Mouse (Mus musculus): ENCODE results near the gene Esyt1. TPM values are rescaled to one million over a fixed set of nuclear protein-coding genes. Genes with fewer than 3 reads are reported as not detected.

Esyt1 gene
- total and polyA plus RNA-seq, 3 experiments, result 20.2 to 48.0 (median 38.2) TPM

- peaks cover 24 to 30% of the 10 kb centered on the region in 2 experiments for H3K36me3 ChIP-seq (replicated peaks in 1 of 2; ENCODE audit: control insufficient read depth in 1 of 2, insufficient read depth in 1 of 2, low read length in 1 of 2)
- TF ChIP-seq USF2 (conservative IDR thresholded peaks at IDR 0.05; ENCODE audit: low read depth, low read length) (no peak), CHD1 (IDR thresholded peaks at IDR 0.05; ENCODE audit: low read depth, low read length) (0 out of 2 replicates have a peak, but pooled peaks have one; percentile 16)
- in situ Hi-C loops (cut with MboI; ENCODE audit: low pct_ligation_motif_present, low pct_unique_long_range_greater_than_20kb, low sequenced_read_pairs) (no loop called here), dilution Hi-C loops (cut with MboI; ENCODE audit: extremely low pct_ligation_motif_present, extremely low pct_unique_long_range_greater_than_20kb, low sequenced_read_pairs) (no loop called here)
- H3K27ac ChIP-seq (ENCODE audit: insufficient read depth, low read depth), result peak overlapping the region; percentile 51
- H3K9me3 ChIP-seq (replicated peaks; ENCODE audit: low read length), result no peaks in the 10 kb centered on the region
- peak overlapping the region; percentile 90 for H3K9ac ChIP-seq (ENCODE audit: insufficient read depth, low read depth)
- peak overlapping the region; percentile 73 to 93 (median 76) for H3K4me3 ChIP-seq (replicated peaks in 1 of 3; ENCODE audit: low read depth in 2 of 3, low read length in 2 of 3, poor library complexity in 1 of 3)
- no peak for DNase-seq (ENCODE audit: extremely low read depth)
- no peaks in the 10 kb centered on the region for H3K27me3 ChIP-seq (replicated peaks)
- H3K4me1 ChIP-seq (ENCODE audit: control insufficient read depth in 1 of 2, insufficient read depth in 2 of 2), result peaks cover 12 to 40% of the 10 kb centered on the region in 2 experiments; a peak in 3 of 4 replicates
- H3K79me2 ChIP-seq (replicated peaks; ENCODE audit: control insufficient read depth, extremely low read depth, insufficient read depth, poor library complexity, severe bottlenecking), result peaks cover 20% of the 10 kb centered on the region
- peak overlapping the region; percentile 95 for H3K4me2 ChIP-seq (ENCODE audit: insufficient read depth, low read depth, poor library complexity, severe bottlenecking)
Observed at GRCm38 (mm10) chr10:128494667-128495245, 30.9 kb downstream of the Esyt1 start.

- Histone ChIP-seq H3K79me2 (replicated peaks; ENCODE audit: control insufficient read depth, extremely low read depth, insufficient read depth, poor library complexity, severe bottlenecking) (peaks cover 20% of the 10 kb centered on the region), H3K9me3 (replicated peaks; ENCODE audit: low read length) (no peaks in the 10 kb centered on the region), H3K4me1 (ENCODE audit: control insufficient read depth in 1 of 2, insufficient read depth in 2 of 2) (peaks cover 12 to 40% of the 10 kb centered on the region in 2 experiments; a peak in 3 of 4 replicates), H3K4me3 (replicated peaks in 1 of 3; ENCODE audit: low read depth in 2 of 3, low read length in 2 of 3, poor library complexity in 1 of 3) (peak within 1 kb of the TSS; percentile 76 to 100 (median 90)), H3K27ac (ENCODE audit: insufficient read depth, low read depth) (peak within 1 kb of the TSS; percentile 51), H3K27me3 (replicated peaks) (no peaks in the 10 kb centered on the region), H3K36me3 (replicated peaks in 1 of 2; ENCODE audit: control insufficient read depth in 1 of 2, insufficient read depth in 1 of 2, low read length in 1 of 2) (peaks cover 30 to 38% of the 10 kb centered on the region in 2 experiments), H3K4me2 (ENCODE audit: insufficient read depth, low read depth, poor library complexity, severe bottlenecking) (peak within 1 kb of the TSS; percentile 95), H3K9ac (ENCODE audit: insufficient read depth, low read depth) (peak within 1 kb of the TSS; percentile 90)
- dilution Hi-C loops (cut with MboI; ENCODE audit: extremely low pct_ligation_motif_present, extremely low pct_unique_long_range_greater_than_20kb, low sequenced_read_pairs), result no loop called here
- in situ Hi-C loops (cut with MboI; ENCODE audit: low pct_ligation_motif_present, low pct_unique_long_range_greater_than_20kb, low sequenced_read_pairs), result no loop called here
- peak; percentile 77 for TF ChIP-seq TBP (conservative IDR thresholded peaks at IDR 0.05; ENCODE audit: low read depth, low read length)
- no peak for TF ChIP-seq RCOR1 (conservative IDR thresholded peaks at IDR 0.05; ENCODE audit: low read depth, low read length)
- no peak for TF ChIP-seq EP300 (IDR thresholded peaks at IDR 0.05; ENCODE audit: low read length)
- peak; percentile 72 for TF ChIP-seq SIN3A (IDR thresholded peaks at IDR 0.05; ENCODE audit: low read length)
- TF ChIP-seq USF1 (IDR thresholded peaks at IDR 0.05; ENCODE audit: low read depth, low read length), result no peak
- peak; percentile 49 for TF ChIP-seq NRF1 (IDR thresholded peaks at IDR 0.05; ENCODE audit: low read depth, low read length)
- peak; percentile 67 for TF ChIP-seq MAX (IDR thresholded peaks at IDR 0.05; ENCODE audit: low read length)
- TF ChIP-seq ETS1 (conservative IDR thresholded peaks at IDR 0.05; ENCODE audit: low read depth, low read length), result peak; percentile 56
- 0 out of 2 replicates have a peak, but pooled peaks have one; percentile 77 for TF ChIP-seq POLR2AphosphoS2 (IDR thresholded peaks at IDR 0.05; ENCODE audit: low read depth, low read length)
- peak; percentile 97 for TF ChIP-seq MAZ (IDR thresholded peaks at IDR 0.05; ENCODE audit: low read depth, low read length)
- 0 out of 2 replicates have a peak, but pooled peaks have one; percentile 40 for TF ChIP-seq KAT2A (IDR thresholded peaks at IDR 0.05; ENCODE audit: insufficient replicate concordance, low read length)
- TF ChIP-seq ZMIZ1 (IDR thresholded peaks at IDR 0.05; ENCODE audit: low read depth, low read length), result peak; percentile 78; the same call in 1 of the 2 replicates
- TF ChIP-seq GABPA (IDR thresholded peaks at IDR 0.05; ENCODE audit: insufficient replicate concordance, low read depth, low read length), result no peak
- TF ChIP-seq JUND (conservative IDR thresholded peaks at IDR 0.05; ENCODE audit: low read depth, low read length), result peak; percentile 51; the same call in 1 of the 2 replicates
- TF ChIP-seq JUN (IDR thresholded peaks at IDR 0.05; ENCODE audit: insufficient read depth, low read depth, low read length), result peak; percentile 25
- peak; percentile 66; the same call in 1 of the 2 replicates for TF ChIP-seq ELF1 (IDR thresholded peaks at IDR 0.05; ENCODE audit: low read depth, low read length)
- no peak for TF ChIP-seq MAFK (IDR thresholded peaks at IDR 0.05; ENCODE audit: insufficient replicate concordance, low read length)
- peak; percentile 72; the same call in 1 of the 2 replicates for TF ChIP-seq CHD2 (IDR thresholded peaks at IDR 0.05; ENCODE audit: low read length)
- peak; percentile 96 for TF ChIP-seq NELFE (IDR thresholded peaks at IDR 0.05; ENCODE audit: low read depth, low read length)
- TF ChIP-seq ZC3H11A (IDR thresholded peaks at IDR 0.05; ENCODE audit: low read depth, low read length), result no peak
- 0 out of 2 replicates have a peak, but pooled peaks have one; percentile 12 for TF ChIP-seq MYC (IDR thresholded peaks at IDR 0.05; ENCODE audit: low read depth, low read length)
- TF ChIP-seq ZKSCAN1 (IDR thresholded peaks at IDR 0.05; ENCODE audit: borderline replicate concordance, low read depth, low read length), result no peak
- peak; percentile 75 for TF ChIP-seq HCFC1 (IDR thresholded peaks at IDR 0.05; ENCODE audit: low read depth, low read length)
- peak; percentile 95 for TF ChIP-seq POLR2A (IDR thresholded peaks at IDR 0.05; ENCODE audit: low read depth, low read length)
- TF ChIP-seq CTCF (conservative IDR thresholded peaks at IDR 0.05 in 1 of 2, IDR thresholded peaks at IDR 0.05 in 1 of 2; ENCODE audit: low read depth in 2 of 2, low read length in 2 of 2), result peak; percentile 20 to 74; a peak in 3 of 4 replicates
- peak; percentile 69; the same call in 1 of the 2 replicates for TF ChIP-seq TCF12 (IDR thresholded peaks at IDR 0.05; ENCODE audit: low read depth, low read length)
- peak; percentile 100 for DNase-seq (ENCODE audit: extremely low read depth)
Observed at GRCm38 (mm10) chr10:128493695-128494666, 31.7 kb downstream of the Esyt1 start, which contains the start of gene Myl6. Gene Myl6, minus strand, starts transcription at chr10:128494145.

All from CH12.LX (cell line).